Mouse (Mus musculus): ENCODE data around the gene Gm6169. TPM values are rescaled to one million over a fixed set of nuclear protein-coding genes. Genes with fewer than 3 reads are reported as not detected.
A peak's percentile ranks its signal among the peaks of the same experiment; 100 is the strongest.

Gm6169 gene
- polyA plus RNA-seq, 2 experiments: 0.33 to 0.81 TPM

- H3K27ac ChIP-seq: no peak overlapping the region
- H3K4me3 ChIP-seq (ENCODE audit: insufficient read depth in 1 of 2, low read depth in 2 of 2, low read length in 2 of 2): no peak overlapping the region
- peak; percentile 87 for TF ChIP-seq CTCF (IDR thresholded peaks at IDR 0.05; ENCODE audit: low read depth)
- no peak for TF ChIP-seq EP300 (IDR thresholded peaks at IDR 0.05; ENCODE audit: low read depth)
- H3K36me3 ChIP-seq (replicated peaks; ENCODE audit: control insufficient read depth, insufficient read depth, low read depth): no peaks in the 10 kb centered on the region
- no peak overlapping the region for H3K9ac ChIP-seq (replicated peaks)
- 8% methylated on average over 11 of the region's 11 CpGs for WGBS (ENCODE audit: insufficient replicate concordance)
- peaks cover 0 to 11% of the 10 kb centered on the region in 2 experiments; a peak in 3 of 4 replicates for H3K4me1 ChIP-seq (replicated peaks; ENCODE audit: control insufficient read depth in 2 of 2, insufficient read depth in 2 of 2, low read length in 1 of 2)
- no peak for DNase-seq (ENCODE audit: low read depth in 3 of 3, low spot score in 3 of 3)
- H3K27me3 ChIP-seq (ENCODE audit: control insufficient read depth, insufficient read depth, low read length): no peaks in the 10 kb centered on the region
- no peak for ATAC-seq (ENCODE audit: insufficient read depth)
- H3K4me2 ChIP-seq (ENCODE audit: low read depth): no peak overlapping the region
- no peaks in the 10 kb centered on the region for H3K9me3 ChIP-seq (ENCODE audit: control insufficient read depth, low read length)
Measured at GRCm38 (mm10) chr13:97052667-97053066, 46.4 kb downstream of the Gm6169 start.

- no peaks in the 10 kb centered on the region for H3K9me3 ChIP-seq (ENCODE audit: control insufficient read depth, low read length)
- no peak for TF ChIP-seq CTCF (IDR thresholded peaks at IDR 0.05; ENCODE audit: low read depth)
- TF ChIP-seq EP300 (IDR thresholded peaks at IDR 0.05; ENCODE audit: low read depth): no peak
- no peak for DNase-seq (ENCODE audit: low read depth in 3 of 3, low spot score in 3 of 3)
- no peaks in the 10 kb centered on the region for H3K36me3 ChIP-seq (replicated peaks; ENCODE audit: control insufficient read depth, insufficient read depth, low read depth)
- WGBS (ENCODE audit: insufficient replicate concordance): 68% methylated on average over 6 of the region's 6 CpGs
- H3K4me2 ChIP-seq (ENCODE audit: low read depth): no peak overlapping the region
- 0 out of 4 replicates have a peak, but pooled peaks cover 0 to 2% of the 10 kb centered on the region in 2 experiments for H3K4me1 ChIP-seq (replicated peaks; ENCODE audit: control insufficient read depth in 2 of 2, insufficient read depth in 2 of 2, low read length in 1 of 2)
- no peak overlapping the region for H3K27ac ChIP-seq
- no peak overlapping the region for H3K4me3 ChIP-seq (ENCODE audit: insufficient read depth in 1 of 2, low read depth in 2 of 2, low read length in 2 of 2)
- no peaks in the 10 kb centered on the region for H3K27me3 ChIP-seq (ENCODE audit: control insufficient read depth, insufficient read depth, low read length)
- ATAC-seq (ENCODE audit: insufficient read depth): no peak
- H3K9ac ChIP-seq (replicated peaks): no peak overlapping the region
Measured at GRCm38 (mm10) chr13:97051158-97051557, 47.9 kb downstream of the Gm6169 start.

Other genes with a start within 250 kb of the Gm6169 start
- 0.64 and 0.86 TPM in 2 replicates for gene Gcnt4, start 174.5 kb downstream of the Gm6169 start, polyA plus RNA-seq (2012; rRNA removed)
- gene Gcnt4, start 174.5 kb downstream of the Gm6169 start, polyA plus RNA-seq (2014; fragmentation: Nextera tagmentation; extraction: Ambion mirVana): 0.29 and 0.43 TPM in 2 replicates
- not detected in 2 replicates for gene 1700029F12Rik, start 64.9 kb downstream of the Gm6169 start, polyA plus RNA-seq (2012; rRNA removed)
- gene 1700029F12Rik, start 64.9 kb downstream of the Gm6169 start, polyA plus RNA-seq (2014; fragmentation: Nextera tagmentation; extraction: Ambion mirVana): not detected in 2 replicates
- 0.65 and 1.0 TPM in 2 replicates for gene Fam169a, start 32.0 kb downstream of the Gm6169 start, polyA plus RNA-seq (2012; rRNA removed)
- gene Fam169a, start 32.0 kb downstream of the Gm6169 start, polyA plus RNA-seq (2014; fragmentation: Nextera tagmentation; extraction: Ambion mirVana): 1.2 and 2.4 TPM in 2 replicates
- gene Gfm2, start 38.7 kb upstream of the Gm6169 start, polyA plus RNA-seq (2012; rRNA removed): 9.1 and 12.6 TPM in 2 replicates
- 16.2 and 18.2 TPM in 2 replicates for gene Gfm2, start 38.7 kb upstream of the Gm6169 start, polyA plus RNA-seq (2014; fragmentation: Nextera tagmentation; extraction: Ambion mirVana)
- 13.4 and 38.2 TPM in 2 replicates for gene Nsa2, start 38.7 kb upstream of the Gm6169 start, polyA plus RNA-seq (2012; rRNA removed)
- 35.9 and 36.2 TPM in 2 replicates for gene Nsa2, start 38.7 kb upstream of the Gm6169 start, polyA plus RNA-seq (2014; fragmentation: Nextera tagmentation; extraction: Ambion mirVana)
- gene Hexb, start 99.1 kb upstream of the Gm6169 start, polyA plus RNA-seq (2012; rRNA removed): 9.7 and 12.8 TPM in 2 replicates
- 17.8 and 18.4 TPM in 2 replicates for gene Hexb, start 99.1 kb upstream of the Gm6169 start, polyA plus RNA-seq (2014; fragmentation: Nextera tagmentation; extraction: Ambion mirVana)
- gene Enc1, start 141.9 kb upstream of the Gm6169 start, polyA plus RNA-seq (2012; rRNA removed): 1.7 TPM in 2 replicates
- gene Enc1, start 141.9 kb upstream of the Gm6169 start, polyA plus RNA-seq (2014; fragmentation: Nextera tagmentation; extraction: Ambion mirVana): 0.62 and 0.87 TPM in 2 replicates